Mouse (Mus musculus): ENCODE measurements around the gene Lamp1.

Gene Lamp1

DNA sequence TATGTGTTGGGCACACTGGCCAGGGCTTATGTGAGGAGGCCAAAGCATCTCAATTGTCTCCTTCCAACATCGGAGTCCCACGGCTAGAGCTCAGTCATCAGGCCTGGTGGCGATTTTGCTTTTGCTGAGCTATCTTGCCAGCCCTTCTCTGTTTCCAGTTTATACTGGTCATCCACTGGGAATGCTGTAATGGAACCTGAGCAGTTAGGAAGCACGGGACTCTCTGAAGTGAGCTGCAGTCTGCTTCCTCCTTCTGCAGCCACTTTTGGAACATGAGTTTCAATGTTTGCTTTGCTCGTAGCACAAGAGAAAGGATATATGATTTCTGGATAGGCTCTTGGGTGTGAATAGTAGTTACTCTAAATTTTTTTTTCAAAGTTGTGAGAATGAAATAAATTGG, 5.4 kb downstream of the Lamp1 start:
- DNase-seq = no peak

DNA sequence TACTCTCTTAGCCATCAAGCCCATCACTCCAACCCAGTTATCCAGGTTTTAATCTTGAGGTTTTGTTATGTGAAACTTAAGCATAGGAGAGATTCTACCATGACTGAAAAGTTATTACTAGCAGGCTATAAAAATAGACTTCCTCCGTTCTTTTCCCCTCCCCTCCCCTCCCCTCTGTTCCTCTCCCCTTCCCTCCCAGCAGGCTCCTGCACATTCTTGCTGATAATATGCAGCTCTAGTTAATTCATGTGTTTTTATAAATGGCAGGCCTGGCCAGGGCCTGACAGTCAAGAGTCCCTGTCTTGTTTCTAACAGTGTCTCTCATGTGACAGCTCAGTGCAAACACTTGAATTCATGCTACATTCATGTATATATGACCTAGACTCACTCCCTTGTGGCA, 11.5 kb downstream of the Lamp1 start:
- no peak for DNase-seq

DNA sequence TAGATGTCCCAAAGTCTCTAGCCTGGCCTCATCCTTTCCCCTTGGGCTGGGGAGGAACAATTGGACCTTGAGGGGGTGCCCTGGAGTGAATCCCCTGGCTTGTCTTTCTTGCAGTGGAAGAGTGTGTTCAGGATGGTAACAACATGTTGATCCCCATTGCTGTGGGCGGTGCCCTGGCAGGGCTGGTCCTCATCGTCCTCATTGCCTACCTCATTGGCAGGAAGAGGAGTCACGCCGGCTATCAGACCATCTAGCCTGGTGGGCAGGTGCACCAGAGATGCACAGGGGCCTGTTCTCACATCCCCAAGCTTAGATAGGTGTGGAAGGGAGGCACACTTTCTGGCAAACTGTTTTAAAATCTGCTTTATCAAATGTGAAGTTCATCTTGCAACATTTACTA, 15.3 kb downstream of the Lamp1 start:
- no peak for DNase-seq

DNA sequence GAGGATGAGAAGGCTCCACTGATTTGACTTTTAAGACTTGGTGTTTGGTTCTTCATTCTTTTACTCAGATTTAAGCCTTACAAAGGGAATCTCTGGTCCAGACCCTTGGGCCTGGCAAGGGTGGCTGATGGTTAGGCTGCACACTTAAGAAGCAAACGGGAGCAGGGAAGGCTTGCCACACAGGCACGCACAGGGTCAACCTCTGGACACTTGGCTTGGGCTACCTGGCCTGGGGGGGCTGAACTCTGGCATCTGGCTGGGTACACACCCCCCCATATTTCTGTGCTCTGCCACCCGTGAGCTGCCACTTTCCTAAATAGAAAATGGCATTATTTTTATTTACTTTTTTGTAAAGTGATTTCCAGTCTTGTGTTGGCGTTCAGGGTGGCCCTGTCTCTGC, 15.8 kb downstream of the Lamp1 start:
- DNase-seq = no peak

DNA sequence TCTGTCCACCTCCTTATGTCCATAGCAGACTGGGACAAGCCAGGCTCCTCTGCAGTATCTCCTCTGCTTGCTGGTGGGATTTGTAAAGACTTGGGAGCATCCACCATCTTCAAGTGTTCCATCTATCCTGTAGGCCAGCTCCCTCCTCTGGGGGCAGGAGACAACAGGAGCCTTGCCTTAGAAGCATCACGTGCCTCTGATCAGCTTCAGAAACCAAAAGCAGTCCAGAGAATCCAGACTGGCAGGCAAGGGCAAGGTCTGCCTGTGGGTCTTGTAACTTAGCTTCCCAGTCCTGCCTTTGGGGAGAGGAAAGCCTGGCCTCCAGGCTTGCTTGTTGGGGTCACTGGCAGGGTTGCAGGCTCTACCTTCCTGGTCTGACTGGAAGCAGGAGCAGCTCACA, 16.7 kb downstream of the Lamp1 start:
- no peak for DNase-seq

DNA sequence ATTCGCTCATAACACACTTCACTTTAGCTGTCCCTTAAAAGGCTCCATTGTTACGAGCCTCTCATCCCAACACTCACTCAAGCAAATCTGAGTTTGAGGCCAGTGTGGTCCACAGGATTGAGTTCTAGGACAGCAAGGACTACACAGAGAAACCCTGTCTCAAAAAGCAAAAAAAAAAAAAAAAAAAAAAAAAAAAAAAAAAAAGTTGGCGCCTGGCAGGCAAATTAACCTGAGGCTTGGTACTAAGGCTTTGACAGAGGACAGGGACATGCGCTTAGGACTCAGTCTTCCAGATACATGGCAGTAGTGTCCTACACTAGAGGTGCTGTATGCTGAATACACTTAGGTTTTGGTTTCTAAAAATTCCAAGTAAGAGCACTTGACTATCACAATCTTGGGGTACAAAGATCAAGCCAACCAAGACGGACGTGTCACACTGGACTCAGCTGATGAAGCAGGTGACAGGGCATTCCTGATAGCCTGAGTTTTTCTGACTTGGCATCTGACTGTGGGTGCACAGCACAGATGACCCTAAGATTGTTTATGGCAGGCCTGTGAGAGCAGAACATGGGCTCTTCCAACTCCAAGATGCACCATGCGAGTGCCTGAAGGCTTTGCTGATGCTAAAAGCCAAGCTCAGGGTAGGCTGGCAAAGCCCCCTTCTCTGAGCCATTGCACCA, 18.4 kb downstream of the Lamp1 start:
- DNase-seq = no peak

DNA sequence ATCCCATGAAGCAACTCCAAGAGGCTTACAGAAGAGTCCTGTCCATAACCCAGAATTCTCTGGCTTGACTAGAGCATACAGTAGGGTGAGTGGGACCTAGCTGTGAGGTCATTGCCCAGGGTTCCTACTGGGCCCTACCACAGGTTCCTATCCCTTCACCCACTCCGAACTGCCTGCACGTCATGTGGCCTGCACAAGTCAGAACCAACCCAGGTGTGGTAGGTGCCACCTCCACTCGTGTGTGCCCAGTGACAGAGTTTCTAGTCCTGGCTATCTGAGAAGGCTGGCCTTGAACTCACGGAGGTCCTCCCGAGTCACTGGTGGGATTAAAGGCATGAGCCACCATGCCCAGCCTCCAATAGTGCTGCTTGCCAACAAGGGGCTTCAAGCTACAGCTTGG, 19.2 kb downstream of the Lamp1 start:
- no peak for DNase-seq

DNA sequence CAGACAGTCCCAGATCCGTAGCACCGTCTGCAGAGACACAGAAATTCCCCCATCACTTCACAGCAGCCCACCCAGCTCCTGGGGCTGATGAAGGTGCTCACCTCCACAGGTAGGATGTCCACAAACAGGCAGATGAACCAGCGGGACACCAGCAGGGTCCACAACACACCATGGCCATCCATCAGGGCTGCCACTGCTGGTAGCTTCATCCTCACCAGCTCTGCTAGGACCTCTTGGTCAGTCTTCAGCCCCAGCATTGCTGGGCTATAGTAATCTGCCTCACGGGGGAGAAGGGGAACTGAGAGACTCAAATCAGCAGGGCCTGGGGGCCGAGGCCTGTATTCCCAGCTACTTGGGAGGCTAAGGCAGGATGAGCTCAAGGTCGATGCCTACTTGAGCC, 20.5 kb downstream of the Lamp1 start:
- no peak for DNase-seq

DNA sequence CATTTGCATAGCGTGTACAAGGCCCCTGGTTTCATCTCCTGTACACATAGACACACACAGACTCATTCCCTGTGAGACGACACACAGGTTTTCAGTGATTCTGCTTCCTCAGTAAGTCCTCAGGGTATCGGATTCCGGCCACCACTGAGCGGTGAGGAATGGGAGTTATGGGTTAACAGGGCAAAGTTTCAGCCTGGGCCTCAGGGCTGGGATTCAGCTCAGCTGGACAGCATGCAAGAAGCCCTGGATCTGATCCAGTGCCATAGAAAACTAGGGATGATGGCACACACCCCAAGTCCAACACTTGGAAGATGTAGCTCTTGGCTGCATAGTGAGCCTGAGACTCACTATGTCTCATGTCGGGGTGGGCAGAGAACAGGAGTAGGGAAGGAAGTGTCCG, 21.0 kb downstream of the Lamp1 start:
- no peak for DNase-seq

DNA sequence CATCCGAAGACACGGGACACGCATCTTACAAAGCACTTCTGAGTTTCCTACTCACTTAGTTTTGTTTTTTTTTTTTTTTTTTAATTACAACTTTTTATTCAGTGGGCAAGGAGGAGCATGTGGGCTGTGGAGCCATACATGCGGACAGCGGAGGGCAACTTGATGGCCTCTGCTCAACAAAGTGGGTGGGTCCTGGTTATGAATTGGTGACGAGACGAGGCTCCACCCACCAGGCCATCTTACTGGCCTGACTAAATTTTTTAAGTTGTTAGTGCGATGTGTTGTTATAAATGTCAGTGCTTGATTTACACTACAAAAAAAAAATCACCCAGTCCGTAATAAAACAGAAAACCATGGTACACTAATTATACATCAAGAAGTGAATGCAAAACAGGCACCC, 21.4 kb downstream of the Lamp1 start:
- DNase-seq = no peak

DNA sequence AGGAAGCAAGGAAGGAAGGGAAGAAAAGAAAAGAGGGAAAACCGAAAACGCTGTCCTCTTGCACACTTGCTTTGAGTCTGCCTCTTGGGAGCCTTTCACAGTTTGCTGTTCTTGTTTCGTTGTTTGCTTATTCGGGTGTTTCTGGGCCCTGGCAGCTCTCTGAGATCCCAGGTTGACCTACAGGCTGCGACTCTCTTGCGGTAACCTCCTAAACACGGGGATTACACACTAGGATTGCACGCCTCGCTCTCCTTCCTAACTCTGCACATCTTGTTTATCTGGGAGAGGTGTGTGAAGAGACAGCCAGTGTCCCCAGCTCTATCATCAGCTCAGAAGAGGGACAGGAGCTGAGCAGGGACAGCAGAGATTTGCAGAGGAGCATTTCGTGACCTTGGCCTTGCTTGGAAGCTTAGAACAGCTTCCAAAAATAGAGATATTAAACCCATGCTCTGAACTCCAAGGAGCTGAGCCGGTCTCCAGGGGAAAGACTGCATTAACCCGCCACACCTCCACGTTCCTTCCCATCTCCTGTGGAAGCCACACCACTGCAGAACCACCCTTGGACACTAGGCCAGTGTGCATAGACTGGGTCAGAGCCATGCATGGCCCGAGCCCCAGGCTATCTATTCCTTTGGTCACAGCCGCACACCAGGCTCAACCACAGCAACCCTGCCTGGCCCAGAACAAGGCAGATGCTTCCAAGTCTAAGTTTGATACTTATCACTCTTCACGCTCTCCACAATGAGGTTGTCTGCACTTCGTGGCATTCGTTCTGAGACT, 22.1 kb downstream of the Lamp1 start:
- no peak for DNase-seq

DNA sequence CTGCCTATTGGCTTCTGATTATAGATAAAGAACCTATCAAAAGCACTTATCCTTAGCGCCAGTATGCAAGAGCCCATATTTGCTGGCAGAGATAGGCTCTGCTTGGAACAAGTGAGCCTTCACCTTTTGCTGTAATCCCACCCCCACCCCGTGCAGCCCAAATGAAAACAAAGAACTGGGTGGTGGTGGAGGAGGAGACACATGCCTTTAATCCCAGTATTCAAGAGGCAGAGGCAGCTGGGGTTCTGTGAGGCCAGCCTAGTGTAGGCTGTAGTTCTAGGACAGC, 22.7 kb downstream of the Lamp1 start:
- no peak for DNase-seq

DNA sequence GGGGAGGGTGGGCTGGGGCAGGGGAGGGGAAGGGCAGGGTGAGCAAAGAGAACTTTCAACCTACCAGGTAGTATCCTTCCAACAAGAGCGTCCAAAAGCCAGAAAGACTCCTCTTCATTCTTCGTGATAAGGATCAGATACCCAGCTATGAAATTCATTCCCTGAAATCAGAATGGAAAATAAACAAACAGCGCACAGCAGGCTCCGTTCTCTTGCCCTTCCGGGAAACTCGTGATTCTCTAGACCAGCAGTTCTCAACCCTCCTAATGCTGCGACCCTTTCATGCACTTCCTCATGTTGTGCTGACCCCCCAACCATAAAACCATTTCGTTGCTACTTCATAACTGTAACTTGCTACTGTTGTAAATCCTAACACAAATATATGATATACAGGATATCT, 27.9 kb downstream of the Lamp1 start:
- DNase-seq = no peak

DNA sequence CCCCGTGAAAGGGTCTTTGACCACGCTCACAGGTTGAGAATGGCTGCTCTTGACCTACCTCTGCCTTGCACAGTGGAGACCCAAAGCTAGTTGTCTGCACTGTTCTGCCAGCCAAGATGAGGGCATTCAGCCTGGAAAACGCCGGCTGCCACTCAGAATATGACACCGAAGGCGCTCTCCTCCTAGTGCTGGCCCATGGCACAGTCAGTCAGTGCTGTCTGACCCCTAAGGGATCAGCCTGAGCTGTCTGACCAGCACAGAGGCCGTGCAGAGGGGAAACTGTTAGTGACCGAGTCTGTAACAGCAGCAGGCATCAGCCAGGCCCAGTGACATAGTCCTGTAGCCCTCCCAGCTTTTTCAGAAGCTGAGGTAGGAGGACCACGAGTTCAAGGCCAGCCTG, 28.3 kb downstream of the Lamp1 start:
- DNase-seq = no peak

DNA sequence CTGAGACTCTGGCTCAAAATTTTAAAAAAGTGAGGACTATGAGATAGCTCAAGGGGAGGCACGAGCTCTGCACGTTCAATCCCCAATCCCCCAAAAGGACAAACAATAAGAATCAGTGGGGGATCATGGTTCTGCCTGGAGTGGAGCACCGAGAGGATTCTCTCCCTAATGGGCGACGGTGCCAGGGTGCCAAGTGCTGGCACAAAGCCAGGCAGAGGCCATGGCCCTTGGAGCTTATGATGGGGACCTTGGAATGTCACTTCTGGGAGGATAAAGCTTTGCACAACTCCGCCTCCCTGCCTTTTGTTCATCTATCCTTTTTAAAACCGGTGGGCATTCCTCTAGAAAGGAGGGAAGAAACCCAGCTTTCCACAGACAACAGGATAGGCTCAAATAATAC, 28.7 kb downstream of the Lamp1 start:
- no peak for DNase-seq

DNA sequence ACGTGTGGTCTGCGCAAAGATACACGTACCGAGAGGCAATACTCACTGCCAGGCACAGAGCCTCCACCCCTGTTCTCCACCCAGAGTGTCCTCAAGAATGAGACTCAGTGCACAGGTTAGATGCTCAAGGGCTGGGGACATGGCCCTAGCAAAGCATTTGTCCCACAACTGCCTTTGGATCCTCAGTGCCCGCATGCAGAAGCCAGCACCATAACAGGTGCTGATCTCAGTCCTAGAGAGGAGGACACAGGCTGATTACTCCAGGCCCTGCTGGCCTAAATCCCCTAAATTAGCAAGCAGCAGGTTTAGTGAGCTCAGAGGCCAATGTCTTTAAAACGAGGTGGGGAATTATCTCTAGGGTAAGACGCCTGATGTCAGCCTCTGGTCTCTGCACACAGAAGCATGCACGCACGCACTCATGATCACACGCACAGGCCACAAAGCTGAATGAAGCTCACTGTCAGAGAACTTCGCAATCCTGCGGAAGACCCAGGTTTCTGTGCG, 29.1 kb downstream of the Lamp1 start:
- DNase-seq = no peak

DNA sequence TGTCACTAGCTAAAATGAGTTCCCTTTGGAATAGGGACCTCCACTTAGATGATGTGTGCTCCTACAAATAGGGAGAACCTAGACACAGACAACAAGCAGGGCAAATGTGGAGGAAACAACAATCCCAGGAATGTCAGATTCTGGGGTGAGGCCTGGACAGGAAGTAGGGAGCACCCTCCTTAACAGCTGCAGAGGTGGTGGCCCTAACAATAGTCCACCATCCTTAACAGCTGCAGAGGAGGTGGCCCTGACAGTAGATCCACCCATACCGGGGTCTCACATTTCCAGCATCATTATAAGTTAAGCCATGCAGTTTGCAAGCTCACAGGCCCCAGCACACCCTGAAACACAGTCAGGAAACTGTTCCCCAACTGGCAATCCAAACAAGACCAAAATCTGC, 29.9 kb downstream of the Lamp1 start:
- no peak for DNase-seq

DNA sequence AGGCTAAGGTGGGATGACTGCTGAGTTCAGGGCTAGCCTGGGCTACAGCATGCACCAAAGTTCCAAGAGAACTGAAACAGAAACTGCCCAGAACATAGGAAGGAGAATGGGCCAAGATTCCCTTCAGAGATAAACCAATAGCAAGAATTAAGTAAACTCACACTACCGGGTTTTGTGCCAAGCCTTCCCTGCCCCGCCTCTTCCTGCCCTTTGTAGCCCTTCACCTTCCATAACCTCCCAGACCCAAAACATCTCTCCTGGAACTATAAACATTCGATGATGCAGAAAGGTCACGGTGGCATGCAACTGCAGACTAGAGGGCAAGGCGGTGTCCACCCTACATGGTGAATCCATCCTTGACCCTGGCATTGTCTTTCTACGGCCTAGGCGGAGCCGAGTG, 31.3 kb downstream of the Lamp1 start:
- DNase-seq = no peak

DNA sequence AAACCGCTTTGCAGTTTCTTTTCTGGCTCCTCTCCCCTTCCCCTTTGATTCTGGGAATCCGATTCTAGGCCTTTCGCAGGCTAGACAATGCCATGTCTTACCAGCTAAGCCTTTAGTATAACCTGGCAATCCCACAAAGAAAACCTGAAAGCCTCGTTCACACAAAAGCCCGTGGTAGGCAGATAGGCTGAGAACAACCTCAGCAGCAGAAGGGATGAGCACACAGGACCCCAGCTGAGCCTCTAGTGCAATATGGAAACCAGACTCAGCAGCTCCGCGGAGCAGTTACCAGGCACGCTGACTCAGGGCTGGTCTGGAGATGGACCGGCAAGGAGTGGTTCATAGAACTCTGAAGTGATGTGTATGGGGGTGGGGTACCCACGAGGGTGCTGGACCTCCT, 35.9 kb downstream of the Lamp1 start:
- no peak for DNase-seq

DNA sequence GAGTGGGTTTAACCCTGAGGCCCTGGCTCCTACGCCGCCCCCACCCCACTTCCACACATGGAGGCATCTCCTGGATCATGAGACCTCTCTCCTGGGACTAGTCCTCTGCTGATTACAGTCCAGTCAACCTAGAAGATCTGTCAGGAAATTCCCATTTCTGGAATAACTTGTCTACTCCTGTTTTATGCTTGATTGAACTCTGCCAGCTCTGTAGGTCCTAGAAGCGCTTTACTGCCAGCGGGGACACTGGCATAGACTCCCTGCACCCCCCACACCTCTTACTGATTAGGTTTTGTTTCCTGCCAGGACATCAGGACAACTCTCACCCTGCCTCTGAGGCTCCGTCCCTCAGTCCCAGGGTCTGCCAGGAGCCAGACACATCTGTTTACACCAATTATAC, 38.5 kb downstream of the Lamp1 start:
- DNase-seq = no peak

DNA sequence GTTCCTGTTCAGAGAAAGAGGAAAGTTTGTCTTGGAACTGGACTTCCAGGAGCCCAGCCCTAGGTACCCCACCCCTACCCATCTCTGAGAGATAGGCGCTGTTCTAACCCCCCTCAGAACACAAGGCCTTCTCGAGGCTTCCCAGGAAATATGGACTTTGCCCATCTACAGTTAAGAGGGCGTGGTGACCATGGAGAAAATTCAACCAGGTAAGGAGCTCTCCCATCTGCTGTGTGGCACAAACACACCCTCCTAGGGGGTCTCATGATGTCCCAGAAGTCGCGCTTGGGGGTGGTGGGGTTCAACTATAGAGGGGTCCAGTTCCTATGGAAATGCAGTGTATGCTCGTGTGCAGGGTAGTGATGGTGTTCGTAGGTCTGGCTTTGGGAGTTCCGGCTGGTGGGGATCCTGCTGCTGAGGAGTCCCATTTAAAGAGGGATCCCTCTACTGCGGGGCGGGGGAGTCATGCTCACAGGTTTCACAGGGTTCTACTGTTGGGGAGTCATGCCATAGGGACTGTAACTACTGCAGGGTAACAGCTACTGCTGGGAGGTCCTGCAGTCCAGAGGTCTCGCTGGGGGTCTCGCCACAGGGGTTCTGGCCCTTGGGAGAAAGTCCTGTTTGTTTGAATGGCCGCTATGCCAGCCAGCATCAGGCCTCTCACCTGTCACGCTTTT, 40.6 kb downstream of the Lamp1 start:
- no peak for DNase-seq

DNA sequence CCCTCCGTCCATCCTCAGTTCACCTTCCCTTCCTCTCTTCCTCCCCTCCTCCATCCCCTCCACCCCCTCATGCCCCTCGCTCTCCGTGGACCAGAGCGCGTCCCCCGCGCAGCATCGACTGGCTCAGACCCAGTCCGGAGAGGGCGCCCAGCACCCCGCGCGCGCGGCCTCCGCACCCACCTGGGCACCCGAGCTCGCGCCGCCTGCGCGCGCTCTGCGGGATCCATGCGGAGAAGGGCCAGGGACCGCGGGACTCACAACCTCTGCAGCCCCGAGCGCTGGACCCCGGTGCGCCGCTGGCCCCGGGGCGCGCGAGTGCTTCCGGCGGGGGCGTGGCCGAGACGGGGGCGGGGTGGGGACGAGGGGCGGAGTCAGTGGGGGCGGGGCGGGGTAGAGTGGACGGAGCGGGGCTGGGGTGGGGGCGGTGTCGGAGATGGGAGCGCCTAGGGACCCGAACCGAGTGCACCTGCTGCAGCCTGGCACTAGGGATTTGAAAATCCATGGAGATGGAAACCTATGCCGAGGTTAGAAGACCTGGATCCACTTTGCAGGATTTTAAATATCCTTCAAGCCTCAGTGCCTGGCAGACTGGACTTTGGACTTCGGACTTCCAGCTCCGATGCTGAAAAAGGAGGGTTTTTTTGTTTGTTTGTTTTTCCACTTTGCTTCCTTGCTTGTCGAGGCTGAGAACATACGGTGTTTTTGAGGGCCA, 41.5 kb downstream of the Lamp1 start, which contains the start of gene Grtp1:
TSS of gene Grtp1 (minus strand) at position 320 of the 712 bp plus-strand sequence.
- peak; percentile 76 for DNase-seq

DNA sequence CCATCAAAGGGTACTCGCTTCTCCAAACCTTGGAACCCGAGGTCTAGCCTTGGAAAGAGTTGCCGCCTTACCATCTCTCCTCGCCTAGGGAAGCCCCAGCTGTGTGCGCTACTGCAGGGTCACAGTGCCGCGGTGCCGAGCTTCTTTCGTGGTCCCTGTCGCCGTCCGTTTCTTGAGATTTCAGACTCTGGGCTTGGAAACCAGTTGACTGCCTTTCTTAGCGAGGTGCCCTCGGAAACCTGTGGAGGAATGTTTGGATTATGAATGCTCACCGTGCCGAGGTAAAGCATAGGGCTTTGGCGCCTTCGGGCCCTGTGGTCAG, 42.0 kb downstream of the Lamp1 start:
- no peak for DNase-seq

DNA sequence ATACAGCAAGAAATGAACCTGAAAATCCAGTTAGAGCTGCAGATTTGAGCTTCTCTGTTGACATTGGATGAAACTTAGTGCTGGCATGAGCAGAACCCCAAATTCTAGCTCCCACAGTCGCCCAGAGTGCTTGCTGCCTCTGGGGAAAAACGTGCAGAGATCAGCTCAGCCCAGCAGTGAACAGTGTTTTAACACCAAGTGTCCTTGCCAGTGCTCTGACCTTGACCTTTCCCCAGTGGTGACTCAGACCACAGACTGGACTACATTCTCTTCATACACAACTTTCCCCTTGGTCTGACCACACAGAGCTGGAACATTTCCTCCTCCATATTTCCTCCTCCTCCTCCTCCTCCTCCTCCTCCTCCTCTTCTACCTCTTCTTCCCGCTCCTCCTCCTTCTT, 43.1 kb downstream of the Lamp1 start:
- no peak for DNase-seq
